Mouse (Mus musculus): ENCODE data around the gene Sap30.

- TF ChIP-seq CTCF (IDR thresholded peaks at IDR 0.05; ENCODE audit: control insufficient read depth, insufficient read depth, insufficient read length): no peak
- peak; percentile 60 for TF ChIP-seq MAX (IDR thresholded peaks at IDR 0.05)
- no peak for TF ChIP-seq CEBPB (IDR thresholded peaks at IDR 0.05; ENCODE audit: low read depth)
- TF ChIP-seq USF1 (IDR thresholded peaks at IDR 0.05; ENCODE audit: low read depth): no peak
- no peak for TF ChIP-seq FOSL1 (IDR thresholded peaks at IDR 0.05; ENCODE audit: insufficient read depth, low read length, poor library complexity, severe bottlenecking)
- no peak for TF ChIP-seq MYOD1 (IDR thresholded peaks at IDR 0.05; ENCODE audit: control insufficient read depth, insufficient read length, low read depth)
- no peak for TF ChIP-seq MYOG (IDR thresholded peaks at IDR 0.05; ENCODE audit: control insufficient read depth, extremely low read depth, insufficient read length)
These were observed 679 bp upstream of the Sap30 start for GRCm38 (mm10) chr8:57488312-57488765.

Data from C2C12 (cell line).